Mouse (Mus musculus): ENCODE results near the gene Gm9970. TPM values are rescaled to one million over a fixed set of nuclear protein-coding genes. Genes with fewer than 3 reads are reported as not detected.

Gm9970 gene
- polyA plus RNA-seq, 1 experiment from 2014 or later: 0.50 TPM

GRCm38 (mm10) chr5:31254452-31254851, 13.4 kb upstream of the Gm9970 start:
- no peak overlapping the region for H3K4me3 ChIP-seq
- H3K36me3 ChIP-seq: peaks cover 67% of the 10 kb centered on the region
- peak overlapping the region; percentile 48 for H3K27ac ChIP-seq
- no peaks in the 10 kb centered on the region for H3K27me3 ChIP-seq
- H3K9me3 ChIP-seq: no peaks in the 10 kb centered on the region
- H3K4me2 ChIP-seq: no peak overlapping the region
- no peak overlapping the region for H3K9ac ChIP-seq
- 63% methylated on average over 7 of the region's 7 CpGs for WGBS
- ATAC-seq (ENCODE audit: insufficient number of reproducible peaks, low FRiP score, low TSS enrichment, low read depth): no peak
- H3K4me1 ChIP-seq: peaks cover 43% of the 10 kb centered on the region

GRCm38 (mm10) chr5:31253806-31254205, 12.8 kb upstream of the Gm9970 start:
- Histone ChIP-seq H3K27me3 (no peaks in the 10 kb centered on the region), H3K4me3 (no peak overlapping the region), H3K4me1 (peaks cover 43% of the 10 kb centered on the region), H3K36me3 (peaks cover 67% of the 10 kb centered on the region), H3K4me2 (no peak overlapping the region), H3K9me3 (no peaks in the 10 kb centered on the region), H3K27ac (peak overlapping the region; percentile 59), H3K9ac (no peak overlapping the region)
- 90% methylated on average over 8 of the region's 8 CpGs for WGBS
- ATAC-seq (ENCODE audit: insufficient number of reproducible peaks, low FRiP score, low TSS enrichment, low read depth): no peak

- ATAC-seq (ENCODE audit: insufficient number of reproducible peaks, low FRiP score, low TSS enrichment, low read depth): peak; percentile 26; the same call in 1 of the 2 replicates
- no peak overlapping the region for H3K9ac ChIP-seq
- no peak overlapping the region for H3K4me3 ChIP-seq
Measured at GRCm38 (mm10) chr5:31252795-31253545, 11.9 kb upstream of the Gm9970 start.

GRCm38 (mm10) chr5:31252151-31252550, 11.1 kb upstream of the Gm9970 start:
- Histone ChIP-seq H3K4me1 (peaks cover 43% of the 10 kb centered on the region), H3K4me2 (peak overlapping the region; percentile 43), H3K27ac (no peak overlapping the region), H3K9ac (no peak overlapping the region), H3K36me3 (peaks cover 74% of the 10 kb centered on the region), H3K27me3 (no peaks in the 10 kb centered on the region), H3K9me3 (no peaks in the 10 kb centered on the region), H3K4me3 (peak overlapping the region; percentile 35)
- 52% methylated on average over 10 of the region's 10 CpGs for WGBS
- ATAC-seq (ENCODE audit: insufficient number of reproducible peaks, low FRiP score, low TSS enrichment, low read depth): no peak

More at GRCm38 (mm10) chr5:31252795-31253545, 11.9 kb upstream of the Gm9970 start:
- H3K27me3 ChIP-seq: no peaks in the 10 kb centered on the region
- H3K9me3 ChIP-seq: no peaks in the 10 kb centered on the region
- peaks cover 43% of the 10 kb centered on the region for H3K4me1 ChIP-seq
- H3K4me2 ChIP-seq: no peak overlapping the region
- 46% methylated on average over 16 of the region's 16 CpGs for WGBS
- peaks cover 73% of the 10 kb centered on the region for H3K36me3 ChIP-seq
- H3K27ac ChIP-seq: peak overlapping the region; percentile 67; the same call in 1 of the 2 replicates

- Histone ChIP-seq H3K27ac (peak within 1 kb of the TSS; percentile 67), H3K36me3 (peaks cover 76% of the 10 kb centered on the region)
- 14% methylated on average over 47 of the region's 47 CpGs for WGBS
Measured at GRCm38 (mm10) chr5:31251541-31252101, 10.6 kb upstream of the Gm9970 start, which contains the start of gene Krtcap3. Krtcap3 (plus strand) TSS chr5:31251691.

GRCm38 (mm10) chr5:31250716-31251115, 9.7 kb upstream of the Gm9970 start:
- H3K27ac ChIP-seq: peak overlapping the region; percentile 44; the same call in 1 of the 2 replicates
- 32% methylated on average over 4 of the region's 4 CpGs for WGBS
- no peaks in the 10 kb centered on the region for H3K9me3 ChIP-seq
- peaks cover 43% of the 10 kb centered on the region for H3K4me1 ChIP-seq
- 0 out of 2 replicates have a peak overlapping the region, but pooled peaks have one; percentile 43 for H3K4me2 ChIP-seq
- no peak overlapping the region for H3K4me3 ChIP-seq
- peaks cover 80% of the 10 kb centered on the region for H3K36me3 ChIP-seq
- ATAC-seq (ENCODE audit: insufficient number of reproducible peaks, low FRiP score, low TSS enrichment, low read depth): no peak
- no peak overlapping the region for H3K9ac ChIP-seq
- H3K27me3 ChIP-seq: no peaks in the 10 kb centered on the region

More at GRCm38 (mm10) chr5:31251541-31252101, 10.6 kb upstream of the Gm9970 start, which contains the start of gene Krtcap3:
- ATAC-seq (ENCODE audit: insufficient number of reproducible peaks, low FRiP score, low TSS enrichment, low read depth): 0 out of 2 replicates have a peak, but pooled peaks have one; percentile 21
- no peaks in the 10 kb centered on the region for H3K9me3 ChIP-seq
- H3K4me2 ChIP-seq: peak within 1 kb of the TSS; percentile 43
- peaks cover 43% of the 10 kb centered on the region for H3K4me1 ChIP-seq
- peak within 1 kb of the TSS; percentile 35 for H3K4me3 ChIP-seq
- 0 out of 2 replicates have a peak within 1 kb of the TSS, but pooled peaks have one; percentile 15 for H3K9ac ChIP-seq
- no peaks in the 10 kb centered on the region for H3K27me3 ChIP-seq

- no peak for ATAC-seq (ENCODE audit: insufficient number of reproducible peaks, low FRiP score, low TSS enrichment, low read depth)
- H3K9ac ChIP-seq: peak overlapping the region; percentile 99; the same call in 1 of the 2 replicates
- peak overlapping the region; percentile 99 for H3K4me3 ChIP-seq
- peak overlapping the region; percentile 77 for H3K4me2 ChIP-seq
- peaks cover 36% of the 10 kb centered on the region for H3K36me3 ChIP-seq
- H3K9me3 ChIP-seq: no peaks in the 10 kb centered on the region
- 18% methylated on average over 10 of the region's 10 CpGs for WGBS
- no peaks in the 10 kb centered on the region for H3K27me3 ChIP-seq
- H3K4me1 ChIP-seq: peaks cover 6% of the 10 kb centered on the region
- H3K27ac ChIP-seq: 0 out of 2 replicates have a peak overlapping the region, but pooled peaks have one; percentile 99
Measured at GRCm38 (mm10) chr5:31242191-31242590, 1.2 kb upstream of the Gm9970 start.

- Histone ChIP-seq H3K27ac (peak overlapping the region; percentile 99), H3K36me3 (peaks cover 30% of the 10 kb centered on the region), H3K27me3 (no peaks in the 10 kb centered on the region), H3K9me3 (no peaks in the 10 kb centered on the region), H3K9ac (peak overlapping the region; percentile 99), H3K4me1 (peaks cover 6% of the 10 kb centered on the region), H3K4me3 (peak overlapping the region; percentile 99), H3K4me2 (peak overlapping the region; percentile 77)
- WGBS: under 1% methylated on average over 13 of the region's 13 CpGs
- ATAC-seq (ENCODE audit: insufficient number of reproducible peaks, low FRiP score, low TSS enrichment, low read depth): no peak
Measured at GRCm38 (mm10) chr5:31241522-31242034, 546 bp upstream of the Gm9970 start.

- Histone ChIP-seq H3K36me3 (no peaks in the 10 kb centered on the region), H3K4me3 (no peak overlapping the region), H3K4me1 (no peaks in the 10 kb centered on the region), H3K27ac (no peak overlapping the region), H3K4me2 (no peak overlapping the region), H3K9ac (no peak overlapping the region), H3K9me3 (no peaks in the 10 kb centered on the region), H3K27me3 (no peaks in the 10 kb centered on the region)
- no peak for ATAC-seq (ENCODE audit: insufficient number of reproducible peaks, low FRiP score, low TSS enrichment, low read depth)
- WGBS: 58% methylated on average over 1 of the region's 1 CpGs
Measured at GRCm38 (mm10) chr5:31226641-31227040, 14.4 kb downstream of the Gm9970 start.

- H3K36me3 ChIP-seq: no peaks in the 10 kb centered on the region
- no peaks in the 10 kb centered on the region for H3K9me3 ChIP-seq
- peaks cover 16% of the 10 kb centered on the region; the same call in 1 of the 2 replicates for H3K4me1 ChIP-seq
- no peak overlapping the region for H3K4me3 ChIP-seq
- H3K27me3 ChIP-seq: no peaks in the 10 kb centered on the region
- WGBS: 88% methylated on average over 9 of the region's 9 CpGs
- no peak overlapping the region for H3K27ac ChIP-seq
- no peak for ATAC-seq (ENCODE audit: insufficient number of reproducible peaks, low FRiP score, low TSS enrichment, low read depth)
- H3K4me2 ChIP-seq: no peak overlapping the region
- H3K9ac ChIP-seq: no peak overlapping the region
Measured at GRCm38 (mm10) chr5:31222696-31223095, 18.3 kb downstream of the Gm9970 start.

GRCm38 (mm10) chr5:31221304-31221945, 19.6 kb downstream of the Gm9970 start:
- 14% methylated on average over 11 of the region's 11 CpGs for WGBS
- H3K27me3 ChIP-seq: no peaks in the 10 kb centered on the region
- no peak for ATAC-seq (ENCODE audit: insufficient number of reproducible peaks, low FRiP score, low TSS enrichment, low read depth)
- peak overlapping the region; percentile 93 for H3K27ac ChIP-seq
- H3K4me1 ChIP-seq: peaks cover 16% of the 10 kb centered on the region; the same call in 1 of the 2 replicates
- H3K9ac ChIP-seq: peak overlapping the region; percentile 68
- no peaks in the 10 kb centered on the region for H3K9me3 ChIP-seq
- peak overlapping the region; percentile 99 for H3K4me3 ChIP-seq
- H3K36me3 ChIP-seq: no peaks in the 10 kb centered on the region
- H3K4me2 ChIP-seq: peak overlapping the region; percentile 78
